Mouse (Mus musculus) kidney, embryonic 14.5 days (tissue): ENCODE results near the gene Med15. TPM values are rescaled to one million over a fixed set of nuclear protein-coding genes. Genes with fewer than 3 reads are reported as not detected.

ENCODE experiments used
- ATAC-seq: fragments of 200-750 bp; cut with Nextera tagmentation; 2 replicates; pipeline ENCODE4 v1.8.0; 2017; ENCODE audit warnings: moderate number of reproducible peaks, mild to moderate bottlenecking, moderate TSS enrichment, moderate library complexity; ENCODE audit not compliant: low FRiP score, low TSS enrichment
- H3K27ac ChIP-seq: fragments of 300-500 bp; sonication (generic); 2 replicates; pipeline ENCODE4 v1.5.1; 2014; ENCODE audit warnings: low read depth, mild to moderate bottlenecking, low read length, moderate library complexity, mixed read lengths
- H3K27me3 ChIP-seq: fragments of 300-500 bp; sonication (generic); 2 replicates; pipeline ENCODE4 v1.6.1; 2014; ENCODE audit warnings: mild to moderate bottlenecking, low read length; ENCODE audit not compliant: control insufficient read depth, insufficient read depth
- H3K36me3 ChIP-seq: fragments of 300-500 bp; sonication (generic); 2 replicates; pipeline ENCODE4 v1.6.1; 2014; ENCODE audit warnings: low read length, mixed read lengths; ENCODE audit not compliant: control insufficient read depth, insufficient read depth
- H3K4me1 ChIP-seq: fragments of 300-500 bp; sonication (generic); 2 replicates; pipeline ENCODE4 v1.6.1; 2014; ENCODE audit warnings: low read length, mixed read lengths; ENCODE audit not compliant: control insufficient read depth, insufficient read depth
- H3K4me2 ChIP-seq: fragments of 300-500 bp; sonication (generic); replicated peaks from 2 replicates; pipeline ENCODE4 v1.6.1; 2014; ENCODE audit warnings: low read depth, mild to moderate bottlenecking, low read length
- H3K4me3 ChIP-seq: fragments of 300-500 bp; sonication (generic); 2 replicates; pipeline ENCODE4 v1.5.1; 2014; ENCODE audit warnings: mild to moderate bottlenecking, low read length
- H3K9ac ChIP-seq: fragments of 300-500 bp; sonication (generic); 2 replicates; pipeline ENCODE4 v1.6.1; 2014; ENCODE audit warnings: low read depth, mild to moderate bottlenecking, low read length, moderate library complexity
- H3K9me3 ChIP-seq: fragments of 300-500 bp; sonication (generic); 2 replicates; pipeline ENCODE4 v1.6.1; 2016; ENCODE audit warnings: low read length; ENCODE audit not compliant: control insufficient read depth
- WGBS: fragments of 180-500 bp; shearing (Covaris S2); extraction: QIAGEN DNeasy Blood & Tissue Kit; methylation state at CpG from one replicate; pipeline ENCODE4 v1.1.7; 2014; 5-methylcytosine and 5-hydroxymethylcytosine counted together
- polyA plus RNA-seq: library from polyadenylated mRNA; unstranded; fragments of >200 nt; fragmentation: Nextera tagmentation; extraction: Ambion mirVana; gene quantifications from 2 replicates; pipeline ENCODE4 v1.2.1, GENCODE M21; 2014

Gene Med15
- polyA plus RNA-seq, 1 experiment from 2014 or later: 39.7 TPM

DNA sequence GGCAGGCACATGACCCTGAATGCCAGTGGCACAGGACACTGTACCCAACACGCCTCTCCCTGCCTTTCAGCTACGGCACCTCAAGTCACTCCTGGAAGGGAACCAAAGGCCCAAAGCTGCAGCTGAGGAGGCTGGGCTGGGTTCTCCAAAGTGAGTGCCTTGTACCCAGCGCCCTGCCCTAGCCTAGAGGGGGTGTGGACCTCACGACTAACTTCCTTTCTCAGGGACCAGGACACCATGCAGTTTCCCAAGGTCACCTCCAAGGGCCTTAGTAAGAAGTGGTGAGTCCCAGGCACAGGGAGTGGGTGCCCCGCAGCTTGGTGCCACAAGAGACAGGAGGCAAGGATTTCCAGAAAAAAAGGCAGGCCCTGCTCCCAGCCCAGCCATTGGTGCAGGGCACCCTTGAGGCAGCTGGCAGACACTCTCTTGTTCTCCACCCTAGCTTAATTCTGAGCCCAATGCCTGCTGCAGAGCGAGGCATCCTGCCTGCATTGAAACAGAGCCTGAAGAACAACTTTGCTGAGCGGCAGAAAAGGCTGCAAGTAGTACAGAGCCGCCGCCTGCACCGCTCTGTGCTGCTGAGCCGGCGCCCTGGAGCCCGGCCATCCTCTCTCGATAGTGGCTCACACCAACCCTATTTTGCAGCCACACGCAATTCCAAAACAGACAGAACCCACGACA lies 82.6 kb downstream of the Med15 start:
- H3K4me2 ChIP-seq: no peak overlapping the region
- H3K9ac ChIP-seq: no peak overlapping the region
- ATAC-seq: no peak
- peaks cover 54% of the 10 kb centered on the region for H3K36me3 ChIP-seq
- no peak overlapping the region for H3K27ac ChIP-seq
- 85% methylated on average over 16 of the region's 16 CpGs for WGBS
- no peaks in the 10 kb centered on the region for H3K9me3 ChIP-seq
- no peaks in the 10 kb centered on the region for H3K27me3 ChIP-seq
- H3K4me3 ChIP-seq: no peak overlapping the region
- 0 out of 2 replicates have a peak, but pooled peaks cover 12% of the 10 kb centered on the region for H3K4me1 ChIP-seq

DNA sequence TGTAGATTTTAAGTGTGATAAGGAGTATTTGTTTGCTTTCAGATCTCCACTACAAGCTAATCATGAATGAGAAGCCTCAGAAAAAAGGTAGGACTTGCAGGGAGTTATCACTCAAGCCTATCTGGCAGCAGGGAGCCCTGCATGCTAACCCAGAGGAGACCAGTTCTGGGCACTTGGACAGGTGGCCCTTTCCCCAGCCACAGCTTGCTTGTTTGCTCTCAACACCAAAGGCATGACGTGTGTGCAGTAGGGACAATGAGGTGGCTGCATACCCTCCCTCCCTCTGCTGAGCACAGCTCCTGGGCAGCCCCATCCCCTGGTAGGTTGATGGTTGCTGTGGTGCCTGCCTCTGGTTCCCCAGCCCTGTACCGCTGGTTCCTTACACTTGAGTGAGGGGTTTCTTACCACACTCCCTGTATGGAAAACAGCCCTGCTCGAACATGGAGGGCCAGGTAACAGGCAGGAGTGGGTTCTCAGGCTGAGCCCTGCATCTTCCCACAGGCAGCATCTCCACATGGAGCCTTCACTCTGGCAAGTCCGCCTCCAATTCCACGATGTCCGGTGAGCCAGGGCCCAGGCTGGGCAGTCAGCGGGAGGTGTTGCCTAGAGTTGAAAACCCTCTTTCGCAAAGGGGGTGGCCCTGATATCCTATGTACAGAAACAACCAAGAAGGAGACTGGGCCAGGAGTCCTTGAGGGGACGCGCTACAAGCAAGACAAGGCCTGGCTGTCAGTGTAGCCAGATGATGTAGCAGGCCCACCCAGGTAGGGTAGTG lies 84.9 kb downstream of the Med15 start:
- ATAC-seq: no peak
- Histone ChIP-seq H3K27ac (no peak overlapping the region), H3K4me2 (no peak overlapping the region), H3K9ac (no peak overlapping the region), H3K4me3 (no peak overlapping the region), H3K36me3 (peaks cover 41% of the 10 kb centered on the region), H3K9me3 (no peaks in the 10 kb centered on the region), H3K27me3 (no peaks in the 10 kb centered on the region), H3K4me1 (0 out of 2 replicates have a peak, but pooled peaks cover 12% of the 10 kb centered on the region)
- WGBS: 89% methylated on average over 10 of the region's 10 CpGs

DNA sequence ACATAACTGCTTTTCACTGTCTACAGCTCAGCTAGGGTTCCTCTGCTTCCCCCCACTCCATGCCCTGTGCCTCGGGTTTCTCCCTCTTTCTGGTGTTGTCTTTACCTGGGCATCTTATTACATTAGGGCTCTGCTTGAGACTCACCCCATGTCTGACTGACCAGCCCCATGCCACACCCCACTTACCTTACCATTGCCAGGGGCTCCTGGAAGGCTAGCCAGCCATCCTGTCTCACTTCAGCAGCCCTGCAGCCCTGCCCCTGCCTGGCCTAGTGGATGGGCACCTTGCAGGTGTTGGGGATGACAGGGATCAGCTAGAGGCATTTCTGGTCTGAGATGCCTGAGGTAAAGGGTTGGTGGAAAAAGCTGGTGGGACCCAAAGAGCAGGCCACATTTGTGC lies 85.5 kb downstream of the Med15 start:
- no peaks in the 10 kb centered on the region for H3K27me3 ChIP-seq
- peaks cover 41% of the 10 kb centered on the region for H3K36me3 ChIP-seq
- WGBS: 9% methylated on average over 1 of the region's 1 CpGs
- no peak overlapping the region for H3K27ac ChIP-seq
- H3K4me3 ChIP-seq: peak overlapping the region; percentile 49
- H3K9ac ChIP-seq: peak overlapping the region; percentile 63; the same call in 1 of the 2 replicates
- peak overlapping the region; percentile 89 for H3K4me2 ChIP-seq
- 0 out of 2 replicates have a peak, but pooled peaks cover 12% of the 10 kb centered on the region for H3K4me1 ChIP-seq
- H3K9me3 ChIP-seq: no peaks in the 10 kb centered on the region
- no peak for ATAC-seq

DNA sequence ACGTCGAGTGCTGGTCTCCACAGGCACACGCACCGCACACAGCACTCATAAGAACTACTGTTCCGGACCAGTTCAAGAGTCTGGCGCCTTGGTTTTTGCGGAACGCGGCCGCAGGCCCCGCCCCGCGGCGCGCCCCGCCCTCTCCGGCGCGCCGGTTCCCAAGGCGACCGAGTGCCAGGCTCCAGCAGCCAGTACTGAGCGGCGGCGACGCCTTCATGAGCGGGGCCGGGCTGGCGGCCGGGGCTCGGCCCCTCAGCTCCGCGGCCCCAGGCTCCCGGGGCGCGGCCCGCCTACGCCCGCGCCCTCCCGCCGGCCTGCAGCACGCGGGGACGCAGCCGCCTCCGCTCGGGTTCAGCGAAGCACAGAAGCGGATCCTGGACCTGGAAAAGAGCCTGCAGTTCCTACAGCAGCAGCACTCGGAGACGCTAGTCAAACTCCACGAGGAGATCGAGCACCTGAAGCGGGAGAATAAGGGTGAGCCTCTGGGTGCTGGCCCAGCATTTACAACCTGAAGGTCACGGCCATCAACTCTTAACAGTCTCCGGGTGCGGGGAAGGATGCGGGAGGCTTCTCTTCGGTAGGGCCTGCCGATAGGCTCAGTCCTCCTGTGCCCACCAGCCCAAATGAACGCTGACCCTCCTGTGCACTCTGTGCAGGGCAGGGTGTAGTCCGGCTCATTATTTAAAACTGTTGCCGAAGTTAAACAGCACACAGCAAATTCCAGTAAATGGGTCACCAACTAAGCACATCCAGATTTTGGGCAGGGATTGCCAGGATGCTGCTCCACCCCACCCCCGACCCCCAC lies 86.2 kb downstream of the Med15 start, which contains the start of gene Ccdc74a:
TSS of gene Ccdc74a (plus strand) at position 161 of the 805 bp plus-strand sequence.
- peak; percentile 98 for ATAC-seq
- Histone ChIP-seq H3K9ac (peak within 1 kb of the TSS; percentile 63), H3K36me3 (peaks cover 40% of the 10 kb centered on the region), H3K9me3 (no peaks in the 10 kb centered on the region), H3K27ac (peak within 1 kb of the TSS; percentile 65; the same call in 1 of the 2 replicates), H3K4me3 (peak within 1 kb of the TSS; percentile 49), H3K4me1 (0 out of 2 replicates have a peak, but pooled peaks cover 12% of the 10 kb centered on the region), H3K27me3 (no peaks in the 10 kb centered on the region), H3K4me2 (peak within 1 kb of the TSS; percentile 89)
- WGBS: 2% methylated on average over 55 of the region's 65 CpGs

DNA sequence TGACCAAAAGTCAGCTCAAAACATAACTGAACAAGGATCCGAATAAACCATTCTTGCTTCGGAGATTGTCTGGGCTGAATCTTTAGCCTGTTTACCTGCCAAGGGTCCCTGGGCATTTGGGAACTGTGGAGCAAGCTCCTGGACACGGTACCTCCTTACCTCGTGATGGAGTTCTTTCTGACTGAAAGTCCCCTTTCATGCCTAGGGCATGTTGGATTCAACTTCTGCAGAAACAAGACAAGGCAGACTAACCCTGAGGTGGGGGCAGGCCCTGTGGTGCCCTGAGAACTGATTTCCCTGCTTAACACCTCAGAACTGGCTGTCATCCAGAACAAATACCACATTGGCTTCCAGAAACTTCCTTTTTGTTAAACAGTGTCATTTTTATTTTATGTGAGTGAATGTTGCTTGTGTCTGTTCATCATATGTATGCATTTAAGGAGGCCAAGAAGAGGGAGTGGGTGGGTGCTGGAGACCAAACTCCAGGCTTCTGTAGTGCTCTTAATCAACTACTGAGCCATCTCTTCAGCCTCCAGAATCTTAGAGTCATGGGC lies 89.2 kb downstream of the Med15 start:
- Histone ChIP-seq H3K4me3 (no peak overlapping the region), H3K9me3 (no peaks in the 10 kb centered on the region), H3K4me2 (no peak overlapping the region), H3K9ac (no peak overlapping the region), H3K27me3 (no peaks in the 10 kb centered on the region), H3K36me3 (peaks cover 50% of the 10 kb centered on the region), H3K4me1 (0 out of 2 replicates have a peak, but pooled peaks cover 12% of the 10 kb centered on the region), H3K27ac (no peak overlapping the region)
- WGBS: 93% methylated on average over 4 of the region's 4 CpGs
- ATAC-seq: no peak

DNA sequence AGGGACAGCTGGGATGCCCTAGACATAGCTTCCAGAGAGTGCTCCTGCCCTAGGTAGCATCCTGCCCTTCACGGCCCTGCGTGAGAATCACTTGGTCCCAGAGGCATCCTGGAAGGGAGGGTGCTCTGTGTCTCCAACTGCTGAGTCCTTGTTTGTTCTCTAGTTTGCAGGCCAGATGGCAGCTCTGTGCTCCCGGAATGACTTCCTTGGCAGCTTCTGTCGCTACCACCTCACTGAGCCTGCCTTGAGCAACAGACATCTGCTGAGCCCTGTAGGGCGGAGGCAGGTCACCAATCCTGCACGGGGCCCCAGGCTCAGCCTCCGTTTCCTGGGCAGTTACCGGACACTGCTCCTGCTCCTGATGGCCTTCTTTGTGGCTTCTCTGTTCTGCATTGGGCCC lies 90.4 kb downstream of the Med15 start:
- 94% methylated on average over 8 of the region's 8 CpGs for WGBS
- ATAC-seq: no peak
- Histone ChIP-seq H3K4me3 (no peak overlapping the region), H3K27me3 (no peaks in the 10 kb centered on the region), H3K4me1 (0 out of 2 replicates have a peak, but pooled peaks cover 11% of the 10 kb centered on the region), H3K36me3 (peaks cover 61% of the 10 kb centered on the region), H3K27ac (no peak overlapping the region), H3K9me3 (no peaks in the 10 kb centered on the region), H3K9ac (no peak overlapping the region), H3K4me2 (no peak overlapping the region)

DNA sequence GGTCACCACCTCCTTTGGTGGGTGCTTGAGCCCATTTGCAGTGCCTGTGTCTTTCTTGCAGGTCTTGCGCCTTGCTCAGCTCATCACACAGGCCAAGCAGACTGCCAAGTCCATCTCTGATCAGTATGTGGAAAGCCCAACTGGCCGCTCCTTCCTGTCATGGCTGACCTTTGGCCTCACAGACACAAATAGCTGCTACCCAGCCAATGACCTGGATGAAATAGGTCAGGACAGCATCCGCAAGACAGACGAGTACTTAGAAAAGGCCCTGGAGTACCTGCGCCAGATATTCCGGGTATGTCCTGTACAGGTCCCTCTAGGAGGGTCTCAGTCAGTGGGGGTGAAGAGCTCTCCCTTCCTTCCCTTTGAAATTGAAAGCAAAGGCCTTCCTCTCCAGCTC lies 91.4 kb downstream of the Med15 start:
- Histone ChIP-seq H3K9ac (no peak overlapping the region), H3K36me3 (peaks cover 64% of the 10 kb centered on the region), H3K27ac (no peak overlapping the region), H3K27me3 (no peaks in the 10 kb centered on the region), H3K4me3 (no peak overlapping the region), H3K9me3 (no peaks in the 10 kb centered on the region), H3K4me1 (0 out of 2 replicates have a peak, but pooled peaks cover 2% of the 10 kb centered on the region), H3K4me2 (no peak overlapping the region)
- ATAC-seq: no peak
- WGBS: 84% methylated on average over 6 of the region's 6 CpGs

DNA sequence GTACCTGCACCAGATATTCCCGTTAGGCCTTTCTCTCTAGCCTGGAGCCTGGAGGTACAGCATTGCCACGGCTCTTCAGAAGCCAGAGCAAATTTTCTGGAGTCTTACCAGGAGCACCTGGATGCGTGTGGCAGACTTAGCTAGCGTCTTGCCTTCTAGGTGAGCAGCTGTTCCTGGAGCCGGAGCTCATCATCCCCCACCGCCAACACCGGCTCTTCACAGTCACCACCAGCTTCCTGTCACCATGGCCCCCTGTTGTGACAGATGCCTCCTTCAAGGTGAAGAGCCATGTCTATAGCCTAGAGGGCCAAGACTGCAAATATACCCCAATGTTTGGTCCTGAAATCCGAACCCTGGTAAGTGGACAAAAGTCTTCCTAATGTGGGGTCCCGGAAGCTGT lies 92.0 kb downstream of the Med15 start:
- H3K27ac ChIP-seq: no peak overlapping the region
- H3K4me2 ChIP-seq: no peak overlapping the region
- no peaks in the 10 kb centered on the region for H3K27me3 ChIP-seq
- H3K9me3 ChIP-seq: no peaks in the 10 kb centered on the region
- H3K9ac ChIP-seq: no peak overlapping the region
- H3K36me3 ChIP-seq: peaks cover 68% of the 10 kb centered on the region
- H3K4me3 ChIP-seq: no peak overlapping the region
- ATAC-seq: no peak
- H3K4me1 ChIP-seq: no peaks in the 10 kb centered on the region
- 93% methylated on average over 9 of the region's 9 CpGs for WGBS
